Mouse (Mus musculus) ES-Bruce4 (cell line): Measurements from ENCODE around the gene Fhl1. TPM values are rescaled to one million over a fixed set of nuclear protein-coding genes. Genes with fewer than 3 reads are reported as not detected.

ENCODE experiments used
- H3K27ac ChIP-seq: 2 replicates; pipeline ENCODE4 v1.5.1; 2012; ENCODE audit warnings: low read length, inconsistent platforms; ENCODE audit not compliant: insufficient read depth
- H3K27me3 ChIP-seq: 2 replicates; pipeline ENCODE4 v1.6.1; 2012; ENCODE audit warnings: mild to moderate bottlenecking, low read length, inconsistent platforms; ENCODE audit not compliant: control insufficient read depth, poor library complexity, insufficient read depth, severe bottlenecking
- H3K36me3 ChIP-seq: 2 replicates; pipeline ENCODE4 v1.6.1; 2012; ENCODE audit warnings: inconsistent platforms, mild to moderate bottlenecking, low read length, moderate library complexity; ENCODE audit not compliant: control insufficient read depth, poor library complexity, insufficient read depth, severe bottlenecking
- H3K4me1 ChIP-seq: one replicate; pipeline ENCODE4 v1.8.1; 2011; ENCODE audit warnings: low read length; ENCODE audit not compliant: control insufficient read depth, insufficient read depth
- H3K4me3 ChIP-seq: 2 replicates; pipeline ENCODE4 v1.5.1; 2011; ENCODE audit warnings: low read depth, mild to moderate bottlenecking, low read length
- H3K9ac ChIP-seq: 2 replicates; pipeline ENCODE4 v1.6.1; 2012; ENCODE audit warnings: low read depth, mild to moderate bottlenecking, inconsistent platforms; ENCODE audit not compliant: poor library complexity, severe bottlenecking
- H3K9me3 ChIP-seq: replicated peaks from 2 replicates; pipeline ENCODE4 v1.6.1; 2012; ENCODE audit warnings: mild to moderate bottlenecking, low read length, inconsistent platforms; ENCODE audit not compliant: control insufficient read depth, poor library complexity, insufficient read depth, severe bottlenecking
- CTCF ChIP-seq: IDR thresholded peaks from one replicate; pipeline ENCODE4 v1.8.1; 2011; ENCODE audit warnings: low read depth, low read length
- EP300 ChIP-seq: IDR thresholded peaks from 2 replicates; pipeline ENCODE4 v1.6.1; 2011; ENCODE audit warnings: low read depth, low read length; ENCODE audit not compliant: insufficient read depth
- POLR2A ChIP-seq: IDR thresholded peaks from one replicate; pipeline ENCODE4 v1.8.1; 2011; ENCODE audit warnings: low read length; ENCODE audit not compliant: insufficient read depth
- polyA plus RNA-seq: library from polyadenylated mRNA; stranded (reverse); fragments of >200 nt; gene quantifications from 2 replicates; pipeline ENCODE4 v1.2.4, GENCODE M21; 2011; ENCODE audit warnings: low read depth; ENCODE audit not compliant: missing spikeins, insufficient read depth, insufficient read length

Fhl1 gene
- polyA plus RNA-seq, 1 experiment = 169 TPM

DNA sequence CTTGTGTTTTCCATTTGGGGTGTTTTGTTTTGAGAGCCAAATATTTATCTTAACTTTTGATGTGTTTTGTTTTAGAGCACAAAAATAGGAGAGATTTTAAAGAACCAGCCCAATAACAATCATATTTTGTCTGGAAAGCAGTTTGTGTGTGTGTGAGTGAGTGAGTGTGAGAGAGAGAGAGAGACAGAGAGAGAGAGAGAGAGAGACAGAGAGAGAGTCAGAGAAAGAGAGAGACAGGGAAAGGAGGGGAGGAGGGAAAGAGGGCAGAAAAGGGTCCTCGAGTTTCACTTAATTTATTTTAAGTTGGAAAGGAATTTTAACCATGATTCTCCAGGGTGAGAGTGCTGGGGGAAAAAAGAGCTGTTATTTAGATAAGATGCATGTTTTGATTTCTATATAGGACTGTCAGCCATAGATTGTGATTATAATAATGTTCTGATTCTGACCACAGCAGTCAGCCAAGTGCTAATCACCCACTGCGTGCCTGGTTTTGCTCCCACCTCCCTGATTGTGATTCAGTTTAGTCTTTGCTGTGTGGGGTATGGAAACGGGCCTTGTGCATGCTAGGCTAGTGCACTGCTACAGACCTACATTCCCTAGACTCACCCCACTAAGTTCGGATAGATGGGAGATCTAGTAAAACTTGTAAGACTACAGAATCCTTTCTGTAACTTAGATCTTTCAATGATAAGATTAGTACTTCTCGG, 6.4 kb downstream of the Fhl1 start:
- Histone ChIP-seq H3K4me1 (no peaks in the 10 kb centered on the region), H3K9ac (no peak overlapping the region)

DNA sequence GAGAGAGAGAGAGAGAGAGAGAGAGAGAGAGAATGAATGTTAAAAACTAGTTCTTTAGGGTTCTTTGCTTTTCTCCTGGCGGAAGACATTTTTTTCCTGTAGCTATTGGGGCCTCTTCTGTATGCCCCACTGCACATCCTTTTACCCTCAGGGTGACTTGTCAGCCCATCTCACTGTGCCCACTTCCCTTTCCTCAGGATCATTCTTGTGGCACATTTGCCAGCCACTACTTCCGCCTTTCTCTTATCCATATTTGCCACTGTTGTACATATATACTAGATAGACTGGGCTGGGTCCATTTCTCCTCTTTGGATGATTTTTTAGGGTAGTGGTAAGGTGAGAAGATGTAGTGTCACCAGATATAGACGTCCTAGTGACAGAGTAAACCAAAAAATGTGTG, 9.8 kb downstream of the Fhl1 start:
- Histone ChIP-seq H3K4me3 (no peak overlapping the region), H3K9ac (no peak overlapping the region), H3K27me3 (no peaks in the 10 kb centered on the region), H3K36me3 (no peaks in the 10 kb centered on the region), H3K27ac (no peak overlapping the region), H3K4me1 (no peaks in the 10 kb centered on the region), H3K9me3 (no peaks in the 10 kb centered on the region)
- TF ChIP-seq CTCF (no peak), EP300 (no peak), POLR2A (no peak)

More for the DNA sequence above, 6.4 kb downstream of the Fhl1 start:
- Histone ChIP-seq H3K36me3 (no peaks in the 10 kb centered on the region), H3K27ac (no peak overlapping the region), H3K9me3 (no peaks in the 10 kb centered on the region), H3K27me3 (no peaks in the 10 kb centered on the region), H3K4me3 (no peak overlapping the region)
- TF ChIP-seq EP300 (no peak), POLR2A (no peak), CTCF (no peak)

DNA sequence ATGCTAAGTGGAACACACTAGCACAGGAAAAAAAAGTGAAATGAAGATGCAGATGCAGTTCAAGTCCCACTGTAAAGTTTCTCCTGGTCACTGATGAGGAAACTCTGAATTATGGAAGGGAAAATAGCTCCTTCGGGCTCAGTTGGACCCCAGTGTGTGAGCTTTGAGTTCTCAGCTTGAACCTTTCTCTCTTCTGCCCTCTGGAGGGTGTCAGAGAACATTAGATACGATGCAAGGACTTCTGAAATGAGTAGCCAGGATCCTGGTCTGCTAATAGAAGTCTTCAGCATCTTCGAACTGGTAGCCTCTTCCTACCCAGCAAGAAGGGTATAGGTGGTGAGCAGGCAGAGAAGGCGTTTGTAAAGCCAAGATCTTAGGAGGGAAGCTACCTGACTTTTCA, 19.9 kb downstream of the Fhl1 start:
- no peaks in the 10 kb centered on the region for H3K36me3 ChIP-seq
- TF ChIP-seq EP300 (no peak), POLR2A (no peak), CTCF (no peak)

DNA sequence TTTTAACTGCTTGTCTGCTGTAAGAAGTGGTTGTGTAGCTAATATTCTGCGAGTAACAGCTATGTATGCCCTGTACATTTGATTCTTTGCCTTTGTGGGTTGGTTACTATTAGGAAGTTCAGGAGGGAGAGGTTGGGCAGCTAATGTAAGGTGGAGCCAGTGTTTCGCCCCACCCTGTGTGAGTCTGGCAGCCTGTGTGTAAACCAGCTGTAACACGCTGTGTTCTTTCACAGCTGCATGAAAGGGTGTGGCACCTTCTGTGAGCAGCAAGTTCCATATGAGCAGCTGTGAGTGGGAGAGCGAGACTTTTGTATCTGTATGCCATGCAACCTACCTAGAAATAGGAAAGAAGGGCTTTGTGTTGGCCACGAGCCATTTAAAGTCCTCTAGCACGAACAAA, 20.6 kb downstream of the Fhl1 start:
- no peak overlapping the region for H3K27ac ChIP-seq
- H3K4me1 ChIP-seq = no peaks in the 10 kb centered on the region
- TF ChIP-seq EP300 (no peak), CTCF (no peak), POLR2A (no peak)
- H3K9me3 ChIP-seq = no peaks in the 10 kb centered on the region
- H3K9ac ChIP-seq = no peak overlapping the region
- H3K4me3 ChIP-seq = no peak overlapping the region
- H3K27me3 ChIP-seq = no peaks in the 10 kb centered on the region
- H3K36me3 ChIP-seq = no peaks in the 10 kb centered on the region

More for the DNA sequence above, 19.9 kb downstream of the Fhl1 start:
- no peak overlapping the region for H3K4me3 ChIP-seq
- no peak overlapping the region for H3K27ac ChIP-seq
- H3K9me3 ChIP-seq = no peaks in the 10 kb centered on the region
- no peaks in the 10 kb centered on the region for H3K4me1 ChIP-seq
- no peaks in the 10 kb centered on the region for H3K27me3 ChIP-seq
- H3K9ac ChIP-seq = no peak overlapping the region

DNA sequence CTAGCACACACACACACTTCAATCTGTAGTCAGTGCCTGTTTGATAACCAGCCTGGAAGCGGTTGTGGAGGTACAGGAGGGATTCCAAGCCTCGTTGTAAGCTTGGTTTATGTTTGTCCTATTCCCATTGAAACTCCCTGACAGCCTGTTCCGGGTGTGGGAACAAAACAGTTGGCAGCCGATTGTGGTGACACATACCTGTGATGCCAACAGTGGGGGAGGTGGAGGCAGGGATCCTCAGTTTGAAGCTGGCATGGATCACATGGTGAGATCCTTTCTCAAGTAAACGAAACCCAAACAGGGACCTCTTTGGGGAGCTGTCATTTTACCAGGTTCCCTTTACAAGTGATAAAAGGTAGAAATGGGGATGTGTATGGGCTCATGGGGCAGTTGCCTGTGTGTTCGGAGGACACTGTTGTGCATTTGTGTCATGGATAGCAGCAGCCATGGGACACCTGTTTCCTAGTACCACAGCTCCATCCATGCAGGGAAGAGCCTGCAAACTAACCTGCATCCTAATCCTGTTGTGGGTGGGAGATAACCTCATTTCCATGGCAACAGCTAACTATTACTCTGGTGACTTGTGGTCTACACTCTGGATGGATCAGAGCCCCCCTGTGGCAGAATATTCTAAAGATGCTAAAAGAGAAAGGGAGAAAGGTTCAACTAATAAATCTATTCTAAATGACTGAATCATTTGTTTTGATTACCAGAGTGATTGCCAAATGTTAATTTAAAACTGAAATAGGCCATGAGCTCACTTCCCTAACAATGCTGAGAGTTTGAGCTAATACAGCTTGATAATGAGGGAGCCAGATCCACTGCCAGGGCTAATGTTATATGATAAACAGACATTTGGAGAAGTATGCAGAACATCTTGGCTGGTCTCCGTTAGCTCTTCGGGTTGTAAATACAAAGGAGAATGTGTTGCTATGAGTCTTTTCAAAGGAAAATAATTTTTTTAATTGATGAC, 22.0 kb downstream of the Fhl1 start:
- no peaks in the 10 kb centered on the region for H3K9me3 ChIP-seq
- H3K4me1 ChIP-seq = no peaks in the 10 kb centered on the region
- H3K27me3 ChIP-seq = no peaks in the 10 kb centered on the region
- TF ChIP-seq EP300 = no peak
- no peak for TF ChIP-seq CTCF
- TF ChIP-seq POLR2A = no peak
- H3K9ac ChIP-seq = no peak overlapping the region
- H3K36me3 ChIP-seq = no peaks in the 10 kb centered on the region
- H3K27ac ChIP-seq = no peak overlapping the region
- no peak overlapping the region for H3K4me3 ChIP-seq

DNA sequence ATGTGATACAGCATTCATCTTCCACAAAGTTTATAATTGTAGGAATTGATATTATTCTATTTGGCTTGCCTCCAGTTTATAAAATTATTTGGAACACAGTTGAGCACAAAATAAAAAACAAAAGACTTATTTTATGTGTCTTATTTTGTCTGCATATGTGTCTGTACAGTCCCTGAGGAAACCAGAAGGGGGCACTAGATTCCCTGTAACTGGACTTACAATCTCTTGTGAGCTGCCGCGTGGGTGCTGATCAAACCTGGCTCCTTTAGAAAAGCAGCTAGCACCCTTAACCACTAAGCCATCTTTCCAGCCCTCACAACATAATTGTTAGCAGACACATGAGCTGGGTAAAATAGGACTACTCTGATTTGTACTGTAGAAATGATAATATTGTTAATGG, 24.1 kb downstream of the Fhl1 start:
- H3K36me3 ChIP-seq = no peaks in the 10 kb centered on the region
- no peak overlapping the region for H3K27ac ChIP-seq
- no peak for TF ChIP-seq POLR2A
- no peak for TF ChIP-seq CTCF
- TF ChIP-seq EP300 = no peak
- H3K9me3 ChIP-seq = no peaks in the 10 kb centered on the region
- no peak overlapping the region for H3K9ac ChIP-seq
- no peak overlapping the region for H3K4me3 ChIP-seq
- H3K27me3 ChIP-seq = no peaks in the 10 kb centered on the region
- H3K4me1 ChIP-seq = no peaks in the 10 kb centered on the region
